ENCODE assay signal across 27 mouse cellular contexts in the genomic region with DNA sequence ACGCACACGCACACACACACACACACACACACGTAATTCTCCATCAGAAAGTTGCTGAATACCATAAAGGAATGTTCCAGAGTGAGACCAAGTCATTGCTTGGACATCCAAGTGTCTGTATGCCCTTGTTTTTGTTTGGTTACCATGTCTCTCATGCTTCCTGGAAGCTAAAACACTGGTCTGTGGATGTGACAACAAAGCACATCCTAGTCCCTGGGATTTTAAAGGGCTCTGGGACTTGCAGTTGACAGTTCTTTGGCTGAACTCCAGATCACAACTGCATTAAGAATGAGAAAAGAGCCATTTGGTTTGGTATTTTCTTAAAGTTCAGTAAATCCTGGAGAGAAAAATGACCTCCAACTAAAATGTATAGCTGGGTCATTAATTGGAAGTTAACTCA. TPM values are rescaled to one million over a fixed set of nuclear protein-coding genes. Genes with fewer than 3 reads are reported as not detected.
DNase-seq lines count a peak whose midpoint lies in the region; ATAC-seq and TF ChIP-seq lines count a peak whose summit lies in the region.
"Had no signal": no experiment of that assay in that cellular context is flagged by ENCODE, and none has a peak within 500 bp of the region (broad histone marks: within the 10 kb centered on the region; RNA-seq: fewer than 3 reads in every experiment).

No protein-coding gene starts in this region.

- no peak overlapping the region for H3K9ac ChIP-seq in forebrain, embryonic 14.5 days (ENCODE audit: low read length)
- no peak overlapping the region for H3K9ac ChIP-seq in forebrain, embryonic 12.5 days
- H3K9ac ChIP-seq in lung, embryonic 14.5 days: no peak overlapping the region
- H3K9ac ChIP-seq in midbrain, embryonic 14.5 days (replicated peaks; ENCODE audit: low read length): no peak overlapping the region
- H3K9ac ChIP-seq in midbrain, embryonic 15.5 days: no peak overlapping the region
- H3K9ac ChIP-seq: embryonic facial prominence, embryonic 13.5 days; forebrain, embryonic 13.5 days; forebrain, postnatal 0 days; heart, embryonic 13.5 days; hindbrain, embryonic 13.5 days had no signal

- peak; percentile 13 for DNase-seq in forebrain, embryonic 14.5 days (ENCODE audit: low spot score)
- peak; percentile 76 for DNase-seq in lung, embryonic 14.5 days
- DNase-seq in lung, adult 18-20 months: no peak
- peak; percentile 29 for DNase-seq in midbrain, embryonic 14.5 days
- DNase-seq: adrenal gland, postnatal 10 days; adrenal gland, postnatal 36 days; cerebellum, adult 11 months; cerebellum, adult 2 months; cerebellum, adult 9-11 months; cerebellum, postnatal 25 days; forebrain, postnatal 0 days; gastrocnemius, adult 2 months; gastrocnemius, postnatal 14 days; heart, adult 2 months had no signal

- 93% methylated on average over 3 of the region's 3 CpGs for WGBS in forebrain, embryonic 14.5 days
- 88% methylated on average over 3 of the region's 3 CpGs for WGBS in forebrain, embryonic 12.5 days
- WGBS in lung, embryonic 14.5 days: 64% methylated on average over 3 of the region's 3 CpGs
- WGBS in midbrain, embryonic 14.5 days: 81% methylated on average over 3 of the region's 3 CpGs
- 82% methylated on average over 3 of the region's 3 CpGs for WGBS in midbrain, embryonic 15.5 days

- H3K27ac ChIP-seq in forebrain, embryonic 14.5 days (ENCODE audit: low read depth, low read length): no peak overlapping the region
- no peak overlapping the region for H3K27ac ChIP-seq in forebrain, embryonic 12.5 days
- no peak overlapping the region for H3K27ac ChIP-seq in lung, embryonic 14.5 days (ENCODE audit: low read depth)
- H3K27ac ChIP-seq in midbrain, embryonic 14.5 days (replicated peaks; ENCODE audit: low read depth, low read length): no peak overlapping the region
- H3K27ac ChIP-seq in midbrain, embryonic 15.5 days: no peak overlapping the region
- H3K27ac ChIP-seq: embryonic facial prominence, embryonic 10.5 days; embryonic facial prominence, embryonic 13.5 days; forebrain, embryonic 13.5 days; gastrocnemius, adult 2 months; heart, adult 2 months; heart, embryonic 10.5 days; heart, embryonic 13.5 days; hindbrain, embryonic 13.5 days had no signal

- no peak overlapping the region for H3K4me2 ChIP-seq in forebrain, embryonic 14.5 days (ENCODE audit: low read length)
- no peak overlapping the region for H3K4me2 ChIP-seq in forebrain, embryonic 12.5 days
- no peak overlapping the region for H3K4me2 ChIP-seq in lung, embryonic 14.5 days
- no peak overlapping the region for H3K4me2 ChIP-seq in midbrain, embryonic 14.5 days (ENCODE audit: low read length)
- H3K4me2 ChIP-seq in midbrain, embryonic 15.5 days: no peak overlapping the region
- H3K4me2 ChIP-seq: embryonic facial prominence, embryonic 13.5 days; forebrain, embryonic 13.5 days; heart, embryonic 13.5 days; hindbrain, embryonic 13.5 days had no signal

- no peaks in the 10 kb centered on the region for H3K9me3 ChIP-seq in forebrain, embryonic 14.5 days (replicated peaks; ENCODE audit: control insufficient read depth, low read length)
- no peaks in the 10 kb centered on the region for H3K9me3 ChIP-seq in forebrain, embryonic 12.5 days
- H3K9me3 ChIP-seq in lung, embryonic 14.5 days (ENCODE audit: low read depth, low read length): no peaks in the 10 kb centered on the region
- no peaks in the 10 kb centered on the region for H3K9me3 ChIP-seq in midbrain, embryonic 14.5 days (ENCODE audit: control insufficient read depth, low read length)
- no peaks in the 10 kb centered on the region for H3K9me3 ChIP-seq in midbrain, embryonic 15.5 days
- H3K9me3 ChIP-seq: embryonic facial prominence, embryonic 10.5 days; embryonic facial prominence, embryonic 13.5 days; forebrain, embryonic 13.5 days; heart, embryonic 10.5 days; heart, embryonic 13.5 days; hindbrain, embryonic 13.5 days had no signal

- no peaks in the 10 kb centered on the region for H3K36me3 ChIP-seq in forebrain, embryonic 14.5 days (ENCODE audit: control insufficient read depth, insufficient read depth, low read length)
- H3K36me3 ChIP-seq in forebrain, embryonic 12.5 days (replicated peaks): no peaks in the 10 kb centered on the region
- H3K36me3 ChIP-seq in lung, embryonic 14.5 days (ENCODE audit: insufficient read depth): no peaks in the 10 kb centered on the region
- H3K36me3 ChIP-seq in midbrain, embryonic 14.5 days (ENCODE audit: control insufficient read depth, insufficient read depth, low read length): no peaks in the 10 kb centered on the region
- no peaks in the 10 kb centered on the region for H3K36me3 ChIP-seq in midbrain, embryonic 15.5 days (replicated peaks)
- H3K36me3 ChIP-seq: embryonic facial prominence, embryonic 10.5 days; embryonic facial prominence, embryonic 13.5 days; heart, embryonic 10.5 days; heart, embryonic 13.5 days; hindbrain, embryonic 13.5 days had no signal

- no peak for ATAC-seq in forebrain, embryonic 14.5 days
- ATAC-seq in forebrain, embryonic 12.5 days (ENCODE audit: low FRiP score): no peak
- peak; percentile 60; the same call in 1 of the 2 replicates for ATAC-seq in lung, embryonic 14.5 days (ENCODE audit: insufficient read depth)
- no peak for ATAC-seq in midbrain, embryonic 14.5 days (ENCODE audit: low FRiP score, low TSS enrichment)
- no peak for ATAC-seq in midbrain, embryonic 15.5 days (replicated peaks)
- ATAC-seq: forebrain, embryonic 13.5 days; forebrain, postnatal 0 days; hindbrain, embryonic 16.5 days; inflammation-experienced regulatory T-cells, adult 6 months; intestine, embryonic 16.5 days; Patski had no signal

- no peaks in the 10 kb centered on the region for H3K4me1 ChIP-seq in forebrain, embryonic 14.5 days (ENCODE audit: control insufficient read depth, insufficient read depth, low read length)
- no peaks in the 10 kb centered on the region for H3K4me1 ChIP-seq in forebrain, embryonic 12.5 days
- H3K4me1 ChIP-seq in lung, embryonic 14.5 days (ENCODE audit: insufficient read depth): no peaks in the 10 kb centered on the region
- H3K4me1 ChIP-seq in midbrain, embryonic 14.5 days (ENCODE audit: control insufficient read depth, insufficient read depth, low read length): 0 out of 2 replicates have a peak, but pooled peaks cover 2% of the 10 kb centered on the region
- no peaks in the 10 kb centered on the region for H3K4me1 ChIP-seq in midbrain, embryonic 15.5 days
- H3K4me1 ChIP-seq: embryonic facial prominence, embryonic 13.5 days; forebrain, embryonic 13.5 days; heart, embryonic 10.5 days; heart, embryonic 13.5 days; hindbrain, embryonic 13.5 days had no signal

- H3K4me3 ChIP-seq in forebrain, embryonic 14.5 days (ENCODE audit: low read depth, low read length): no peak overlapping the region
- no peak overlapping the region for H3K4me3 ChIP-seq in forebrain, embryonic 12.5 days (replicated peaks)
- H3K4me3 ChIP-seq in lung, embryonic 14.5 days (ENCODE audit: low read depth, low read length): no peak overlapping the region
- no peak overlapping the region for H3K4me3 ChIP-seq in midbrain, embryonic 14.5 days (replicated peaks; ENCODE audit: low read depth, low read length)
- no peak overlapping the region for H3K4me3 ChIP-seq in midbrain, embryonic 15.5 days
- H3K4me3 ChIP-seq: embryonic facial prominence, embryonic 10.5 days; embryonic facial prominence, embryonic 13.5 days; erythroblast, embryonic 14.5 days; forebrain, embryonic 13.5 days; gastrocnemius, adult 2 months; heart, adult 2 months; heart, embryonic 10.5 days; heart, embryonic 13.5 days; hindbrain, embryonic 13.5 days had no signal

- H3K27me3 ChIP-seq in forebrain, embryonic 14.5 days (replicated peaks; ENCODE audit: control insufficient read depth, insufficient read depth, low read length): no peaks in the 10 kb centered on the region
- no peaks in the 10 kb centered on the region for H3K27me3 ChIP-seq in forebrain, embryonic 12.5 days
- H3K27me3 ChIP-seq in lung, embryonic 14.5 days (ENCODE audit: insufficient read depth, low read length): no peaks in the 10 kb centered on the region
- no peaks in the 10 kb centered on the region for H3K27me3 ChIP-seq in midbrain, embryonic 14.5 days (ENCODE audit: control insufficient read depth, insufficient read depth, low read length)
- no peaks in the 10 kb centered on the region for H3K27me3 ChIP-seq in midbrain, embryonic 15.5 days (replicated peaks)
- H3K27me3 ChIP-seq: embryonic facial prominence, embryonic 13.5 days; forebrain, embryonic 13.5 days; heart, embryonic 13.5 days; hindbrain, embryonic 13.5 days; Patski had no signal

- no peak for TF ChIP-seq CTCF in lung, embryonic 14.5 days (IDR thresholded peaks at IDR 0.05; ENCODE audit: low read depth)

RNA-seq across cellular contexts. Expression of gene Agmo, which starts 22.2 kb away (rescaled TPM):
- 0.54 and 0.62 TPM in 2 replicates for polyA plus RNA-seq in forebrain, embryonic 14.5 days (2014; fragmentation: Nextera tagmentation; extraction: Ambion mirVana)
- 0.13 and 0.29 TPM in 2 replicates for polyA plus RNA-seq in forebrain, embryonic 12.5 days (2016; fragmentation: Nextera tagmentation; extraction: Ambion mirVana)
- polyA plus RNA-seq in lung, embryonic 14.5 days (2014; fragmentation: Nextera tagmentation; extraction: Ambion mirVana): 0.24 and 0.29 TPM in 2 replicates
- 0.47 and 0.63 TPM in 2 replicates for polyA plus RNA-seq in midbrain, embryonic 14.5 days (2014; fragmentation: Nextera tagmentation; extraction: Ambion mirVana)
- polyA plus RNA-seq in midbrain, embryonic 15.5 days (2015; fragmentation: Nextera tagmentation; extraction: Ambion mirVana): 0.69 and 1.1 TPM in 2 replicates
- polyA plus RNA-seq: embryonic facial prominence, embryonic 10.5 days; erythroblast, embryonic 14.5 days; Patski had no signal

Comparison
In these comparisons a context has a peak if more than half of its experiments do, and no peak if none do; other contexts are left out.
1. DNase-seq: peak in forebrain, embryonic 14.5 days (single experiment), lung, embryonic 14.5 days (single experiment) and midbrain, embryonic 14.5 days (single experiment); none in lung, adult 18-20 months (0 of 2).